ENCODE assay signal across 16 mouse cellular contexts in the genomic region with DNA sequence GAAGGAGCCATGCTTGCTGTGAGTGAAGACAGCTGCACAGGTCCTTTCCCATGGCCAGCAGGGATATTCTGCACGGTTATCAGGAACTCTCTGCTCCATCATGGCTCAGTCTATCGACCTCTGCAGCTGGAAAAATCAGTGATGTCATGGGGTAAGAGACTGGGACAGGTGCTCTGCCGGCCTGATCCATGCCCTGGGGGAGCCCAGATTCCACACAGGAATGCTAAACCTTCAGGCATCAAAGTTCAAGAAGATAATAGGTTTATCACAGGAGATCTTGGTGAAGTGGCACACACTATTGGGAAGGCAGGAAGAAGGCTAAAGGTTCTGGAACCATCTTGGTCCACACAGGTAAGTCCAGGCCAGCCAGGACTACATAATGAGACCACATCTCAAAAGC.
"Had no signal": no experiment of that assay in that cellular context is flagged by ENCODE, and none has a peak within 500 bp of the region (broad histone marks: within the 10 kb centered on the region; RNA-seq: fewer than 3 reads in every experiment).

No protein-coding gene starts in this region.

- H3K27ac ChIP-seq: liver, embryonic 14.5 days; macrophage; midbrain, embryonic 12.5 days; neural tube, embryonic 12.5 days had no signal

- H3K4me3 ChIP-seq: megakaryocyte, embryonic 14.5 days; midbrain, embryonic 12.5 days; neural tube, embryonic 12.5 days had no signal

- H3K4me2 ChIP-seq: lung, embryonic 14.5 days; midbrain, embryonic 12.5 days; neural tube, embryonic 12.5 days had no signal

- H3K4me1 ChIP-seq: megakaryocyte, embryonic 14.5 days; midbrain, embryonic 12.5 days; neural tube, embryonic 12.5 days had no signal

- H3K36me3 ChIP-seq: midbrain, embryonic 12.5 days; neural tube, embryonic 12.5 days had no signal

- H3K9ac ChIP-seq: liver, embryonic 14.5 days; lung, embryonic 14.5 days; midbrain, embryonic 12.5 days; neural tube, embryonic 12.5 days had no signal

- ATAC-seq: midbrain, embryonic 16.5 days had no signal

- H3K27me3 ChIP-seq: midbrain, embryonic 12.5 days; neural tube, embryonic 12.5 days had no signal

- DNase-seq: lung, adult 18-20 months; lung, embryonic 14.5 days; lung, postnatal 10 days; lung, postnatal 36 days; midbrain, embryonic 14.5 days; right cerebral cortex, postnatal 14 days; spleen, adult 18-20 months; thymus, adult 18-20 months; thymus, postnatal 14 days; thymus, postnatal 36 days had no signal

- H3K9me3 ChIP-seq: megakaryocyte, embryonic 14.5 days; midbrain, embryonic 12.5 days; neural tube, embryonic 12.5 days had no signal
